Mouse (Mus musculus) thymus, postnatal 36 days (tissue): Measurements from ENCODE around the gene Tes3-ps.

Source experiments
- DNase-seq, 2 experiments: peaks; one replicate each; pipeline ENCODE4 v3.0.0; 2022; ENCODE audit warnings: mixed read lengths in 2 of 2

Gene Tes3-ps

GRCm38 (mm10) chr13:49505776-49506175 is 12.7 kb downstream of the Tes3-ps start:
- DNase-seq: no peak

DNA sequence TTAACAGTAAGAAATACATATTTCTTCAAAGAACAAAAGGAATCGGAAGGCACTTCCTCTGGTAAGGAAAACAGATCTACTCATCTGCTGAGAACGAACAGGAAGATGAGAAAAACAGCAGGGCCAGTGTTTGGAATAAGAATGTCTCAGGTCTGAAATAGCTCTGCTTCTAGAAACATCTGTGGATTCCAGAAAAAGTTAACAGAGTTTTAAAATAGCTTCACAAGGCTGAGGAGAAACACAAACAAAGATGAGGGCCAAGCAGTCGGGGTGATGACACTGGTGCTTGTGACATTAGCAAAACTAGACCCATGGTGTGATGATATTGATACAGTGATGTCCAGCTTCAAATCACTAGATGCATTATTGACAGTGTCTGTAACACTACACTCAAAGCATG is 14.1 kb downstream of the Tes3-ps start:
- DNase-seq: no peak

GRCm38 (mm10) chr13:49518761-49519160 is 25.6 kb downstream of the Tes3-ps start:
- DNase-seq: no peak

DNA sequence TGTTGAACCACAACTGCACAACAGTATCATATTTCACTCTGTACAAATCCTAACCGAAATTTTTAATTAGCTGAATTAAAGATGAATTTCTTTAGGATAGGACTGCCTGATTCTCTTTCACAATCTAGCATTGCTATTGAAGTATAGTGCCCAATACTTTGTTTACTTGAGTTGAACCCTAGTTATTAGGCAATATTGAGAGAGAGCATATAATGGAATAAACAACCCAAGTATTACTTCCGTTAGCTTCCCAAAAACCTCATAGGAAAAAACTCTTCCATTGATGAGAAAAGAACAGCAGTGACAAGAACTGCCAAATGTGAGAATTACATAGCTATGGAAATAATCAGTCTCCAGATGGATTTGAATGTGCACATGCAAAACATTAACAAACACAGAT is 33.1 kb downstream of the Tes3-ps start:
- DNase-seq: no peak

DNA sequence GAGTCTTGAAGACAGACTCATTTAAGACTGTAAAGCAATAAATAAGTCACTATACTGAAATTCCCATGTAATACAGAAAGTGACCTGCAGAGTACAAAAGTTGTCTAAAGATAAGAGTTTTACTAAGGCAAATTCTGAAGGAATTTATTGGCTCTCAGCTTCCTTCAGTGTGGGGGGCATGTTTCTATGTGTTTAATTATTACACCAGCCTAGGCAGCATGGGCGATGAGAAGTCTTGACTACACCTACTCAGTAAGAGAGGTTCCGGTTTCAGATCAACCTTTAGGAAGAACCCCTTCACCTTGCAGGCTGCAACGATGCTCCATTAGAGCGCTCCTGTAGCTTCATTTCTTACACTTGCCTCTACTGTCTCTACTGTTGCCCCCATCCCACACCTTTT is 37.5 kb downstream of the Tes3-ps start:
- DNase-seq: no peak

GRCm38 (mm10) chr13:49536946-49537345 is 43.8 kb downstream of the Tes3-ps start:
- DNase-seq: no peak

DNA sequence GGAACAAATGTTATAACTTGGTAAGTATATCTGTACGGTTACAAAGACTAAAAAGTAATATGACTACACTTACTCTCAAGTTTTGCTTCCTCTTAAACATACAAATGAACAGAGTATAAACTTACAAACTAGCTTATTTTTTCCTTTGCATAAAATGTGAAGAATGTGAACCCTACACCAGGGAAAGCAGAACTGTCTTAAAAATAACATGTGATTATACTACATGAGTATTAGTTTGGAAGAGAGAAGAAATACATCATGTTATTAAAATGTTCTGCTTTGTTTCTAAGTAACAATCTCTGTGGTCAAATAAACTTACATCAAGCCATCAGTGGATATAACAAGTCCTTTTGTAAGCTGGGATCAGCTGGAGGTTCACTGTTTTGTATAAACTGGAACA is 45.6 kb downstream of the Tes3-ps start:
- no peak for DNase-seq

DNA sequence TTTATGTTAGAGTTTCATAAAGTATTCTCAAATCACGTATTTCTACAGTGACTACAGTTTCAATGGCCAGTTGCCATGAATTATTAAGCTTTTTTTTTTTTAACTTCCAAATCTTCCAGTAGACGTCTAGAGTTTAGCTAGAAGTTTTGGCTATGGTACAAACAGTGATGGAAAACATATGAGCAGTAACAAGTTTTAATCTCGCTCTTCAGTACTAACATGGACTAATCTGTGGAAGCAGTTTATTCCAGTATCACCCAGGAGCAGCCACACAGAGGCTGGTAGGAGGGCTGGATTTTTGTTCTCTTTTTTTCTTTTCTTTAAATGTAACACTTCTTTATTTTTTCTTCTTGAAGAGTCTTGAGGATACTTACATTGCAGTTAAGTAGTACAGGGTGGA is 51.2 kb downstream of the Tes3-ps start, which contains the start of gene Aspn:
Aspn (plus strand) TSS at position 165 of the 400 bp plus-strand sequence.
- DNase-seq: no peak

DNA sequence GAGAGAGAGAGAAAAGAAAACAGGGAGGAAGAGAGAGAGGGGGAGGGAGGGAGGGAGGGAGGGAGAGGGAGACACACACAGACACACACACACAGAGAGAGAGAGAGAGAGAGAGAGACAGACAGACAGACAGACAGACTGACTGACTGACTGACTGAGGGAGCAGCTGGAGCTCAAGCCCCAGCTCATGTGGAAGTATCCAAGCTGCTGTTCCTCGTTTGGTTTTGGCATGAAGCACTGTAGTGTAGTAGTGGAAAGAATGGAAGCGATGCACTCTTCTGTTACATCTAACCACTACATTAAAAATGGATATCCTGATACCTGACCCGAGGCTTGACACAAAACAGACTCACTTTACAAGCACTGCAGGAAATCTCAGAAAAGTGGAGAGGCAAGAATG is 52.5 kb downstream of the Tes3-ps start:
- DNase-seq: no peak
